Mouse (Mus musculus): Measurements from ENCODE around the gene Inpp4a. TPM values are rescaled to one million over a fixed set of nuclear protein-coding genes. Genes with fewer than 3 reads are reported as not detected.

Gene Inpp4a
- 23.7 TPM for polyA plus RNA-seq (2017; shearing (Covaris generic))

GRCm38 (mm10) chr1:37299540-37300491, at the start of gene Inpp4a:
Gene Inpp4a, plus strand, starts transcription at chr1:37299865.

GRCm38 (mm10) chr1:37429366-37430296, 130.0 kb downstream of the Inpp4a start, which contains the start of the genes Coa5 and Unc50:
Gene Coa5, minus strand, starts transcription at chr1:37430103.
Gene Unc50, plus strand, starts transcription at chr1:37430139.

Other genes with a start within 250 kb of the Inpp4a start
- gene Cnga3, start 85.4 kb upstream of the Inpp4a start, polyA plus RNA-seq (2017; shearing (Covaris generic)), result not detected
- 68.1 TPM for gene Coa5, start 130.2 kb downstream of the Inpp4a start, polyA plus RNA-seq (2017; shearing (Covaris generic))
- gene Unc50, start 130.3 kb downstream of the Inpp4a start, polyA plus RNA-seq (2017; shearing (Covaris generic)), result 113 TPM
- gene Mgat4a, start 241.2 kb downstream of the Inpp4a start, polyA plus RNA-seq (2017; shearing (Covaris generic)), result 10.5 TPM